Mouse (Mus musculus): ENCODE measurements around the gene Flot1. TPM values are rescaled to one million over a fixed set of nuclear protein-coding genes. Genes with fewer than 3 reads are reported as not detected.

Gene Flot1
- total and polyA plus RNA-seq, 3 experiments = 38.1 to 64.1 TPM; not detected in 1

DNA sequence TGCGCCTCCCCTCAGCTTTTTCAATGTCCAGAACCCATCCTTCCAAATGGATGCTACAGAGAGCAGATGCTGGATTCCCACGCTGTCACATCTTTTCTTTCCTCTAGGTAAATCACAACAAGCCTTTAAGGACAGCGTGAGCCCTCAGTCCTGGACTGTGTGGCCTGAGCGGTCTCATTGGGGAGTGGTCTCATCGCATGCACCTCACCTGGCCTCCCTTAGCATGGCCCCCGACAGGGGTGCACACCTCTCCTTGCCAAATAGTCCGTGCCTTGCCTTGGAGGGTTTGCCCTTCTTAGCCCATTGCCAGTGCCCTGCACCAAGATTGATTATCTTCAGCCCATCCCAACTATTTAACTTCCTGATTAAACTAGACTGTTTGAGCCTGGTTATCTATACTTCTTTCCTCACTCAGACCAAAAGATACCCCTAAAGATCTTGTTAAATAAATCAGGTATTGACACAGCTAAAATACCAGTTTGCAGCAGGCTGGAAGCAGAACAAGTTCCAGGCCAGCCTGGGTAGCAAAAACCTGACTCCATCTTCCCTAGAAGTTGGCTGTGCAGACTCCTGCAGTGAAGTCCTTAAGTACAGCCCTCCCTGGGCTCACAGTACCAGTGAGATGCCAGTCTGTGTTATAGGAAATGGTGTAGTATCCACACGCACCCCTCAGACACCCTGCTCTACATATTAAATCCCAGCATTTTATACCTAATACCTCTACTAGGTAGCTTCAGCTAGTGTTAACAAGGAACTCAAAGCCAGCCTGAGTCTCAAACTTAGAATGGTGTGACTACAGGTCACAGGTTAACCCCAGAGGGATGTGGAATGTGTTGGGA, 9.6 kb downstream of the Flot1 start:
- Histone ChIP-seq H3K36me3 (ENCODE audit: control insufficient read depth in 1 of 2, insufficient read depth in 2 of 2, low read length in 2 of 2) (peaks cover 12 to 33% of the 10 kb centered on the region in 2 experiments), H3K4me3 (ENCODE audit: control insufficient read depth in 1 of 2, insufficient read depth in 1 of 2, low read depth in 2 of 2, low read length in 2 of 2) (no peak overlapping the region), H3K79me2 (ENCODE audit: control insufficient read depth, insufficient read depth, low read length, poor library complexity) (peaks cover 29% of the 10 kb centered on the region), H3K27ac (ENCODE audit: control insufficient read depth, low read depth, low read length) (peak overlapping the region; percentile 78), H3K27me3 (ENCODE audit: control insufficient read depth in 1 of 2, insufficient read depth in 2 of 2, low read length in 2 of 2) (no peaks in the 10 kb centered on the region), H3K9me3 (replicated peaks; ENCODE audit: insufficient read depth, low read length) (no peaks in the 10 kb centered on the region), H3K4me1 (ENCODE audit: control insufficient read depth in 1 of 2, insufficient read depth in 2 of 2, low read length in 2 of 2) (peaks cover 0 to 38% of the 10 kb centered on the region in 2 experiments; a peak in 3 of 4 replicates), H3K9ac (ENCODE audit: control insufficient read depth, low read depth, low read length, poor library complexity, severe bottlenecking) (0 out of 2 replicates have a peak overlapping the region, but pooled peaks have one; percentile 0)
- no peak for TF ChIP-seq MAFK (IDR thresholded peaks at IDR 0.05; ENCODE audit: borderline replicate concordance, low read depth, low read length)
- TF ChIP-seq HCFC1 (IDR thresholded peaks at IDR 0.05; ENCODE audit: low read depth, low read length) = no peak
- TF ChIP-seq UBTF (IDR thresholded peaks at IDR 0.05; ENCODE audit: borderline replicate concordance, insufficient read depth, low read depth, low read length) = no peak
- TF ChIP-seq MAZ (IDR thresholded peaks at IDR 0.05; ENCODE audit: low read depth, low read length) = no peak
- TF ChIP-seq POLR2AphosphoS5 (IDR thresholded peaks at IDR 0.05; ENCODE audit: borderline replicate concordance, low read depth, low read length) = peak; percentile 69; the same call in 1 of the 2 replicates
- TF ChIP-seq MYB (IDR thresholded peaks at IDR 0.05; ENCODE audit: low read depth, low read length) = no peak
- DNase-seq (ENCODE audit: low read depth, low spot score) = peak; percentile 66

DNA sequence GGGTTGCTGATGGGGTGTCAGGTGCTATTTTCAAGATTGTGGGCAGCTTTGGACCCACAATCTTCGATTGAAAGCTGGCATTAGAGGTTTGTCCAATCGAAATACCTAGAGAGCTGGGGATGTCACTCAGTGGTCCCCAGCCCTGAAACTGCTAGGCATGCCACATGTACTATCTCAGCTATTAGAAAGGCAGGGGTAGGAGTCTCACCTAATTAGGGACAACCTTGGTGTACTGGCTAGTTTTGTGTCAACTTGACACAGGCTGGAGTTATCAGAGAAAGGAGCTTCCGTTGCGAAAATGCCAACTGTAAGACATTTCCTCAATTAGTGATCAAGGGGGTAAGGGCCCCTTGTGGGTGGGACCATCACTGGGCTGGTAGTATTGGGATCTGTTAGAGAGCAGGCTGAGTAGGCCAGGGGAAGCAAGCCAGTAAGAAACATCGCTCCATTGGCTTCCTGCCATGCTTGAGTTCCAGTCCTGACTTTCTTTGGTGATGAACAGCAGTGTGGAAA, 10.3 kb downstream of the Flot1 start:
- peaks cover 11 to 33% of the 10 kb centered on the region in 2 experiments for H3K36me3 ChIP-seq (ENCODE audit: control insufficient read depth in 1 of 2, insufficient read depth in 2 of 2, low read length in 2 of 2)
- peaks cover 34% of the 10 kb centered on the region for H3K79me2 ChIP-seq (ENCODE audit: control insufficient read depth, insufficient read depth, low read length, poor library complexity)
- no peaks in the 10 kb centered on the region for H3K9me3 ChIP-seq (replicated peaks; ENCODE audit: insufficient read depth, low read length)
- peaks cover 0 to 38% of the 10 kb centered on the region in 2 experiments; a peak in 3 of 4 replicates for H3K4me1 ChIP-seq (ENCODE audit: control insufficient read depth in 1 of 2, insufficient read depth in 2 of 2, low read length in 2 of 2)
- H3K4me3 ChIP-seq (ENCODE audit: control insufficient read depth in 1 of 2, insufficient read depth in 1 of 2, low read depth in 2 of 2, low read length in 2 of 2) = no peak overlapping the region
- H3K27me3 ChIP-seq (ENCODE audit: control insufficient read depth in 1 of 2, insufficient read depth in 2 of 2, low read length in 2 of 2) = no peaks in the 10 kb centered on the region
- 0 out of 2 replicates have a peak overlapping the region, but pooled peaks have one; percentile 0 for H3K9ac ChIP-seq (ENCODE audit: control insufficient read depth, low read depth, low read length, poor library complexity, severe bottlenecking)
- DNase-seq (ENCODE audit: low read depth, low spot score) = peak; percentile 94
- peak overlapping the region; percentile 78 for H3K27ac ChIP-seq (ENCODE audit: control insufficient read depth, low read depth, low read length)
- TF ChIP-seq POLR2A (IDR thresholded peaks at IDR 0.05; ENCODE audit: control insufficient read depth in 1 of 2, insufficient read depth in 1 of 2, low read depth in 1 of 2, low read length in 2 of 2, poor library complexity in 1 of 2) (peak; percentile 32 to 74; a peak in 3 of 4 replicates), TCF12 (IDR thresholded peaks at IDR 0.05; ENCODE audit: low read depth, low read length) (no peak), GATA1 (IDR thresholded peaks at IDR 0.05; ENCODE audit: low read depth, low read length) (peak; percentile 73), TBP (IDR thresholded peaks at IDR 0.05; ENCODE audit: low read depth, low read length) (peak; percentile 28; the same call in 1 of the 2 replicates), POLR2AphosphoS5 (IDR thresholded peaks at IDR 0.05; ENCODE audit: borderline replicate concordance, low read depth, low read length) (0 out of 2 replicates have a peak, but pooled peaks have one; percentile 67), ZNF384 (IDR thresholded peaks at IDR 0.05; ENCODE audit: low read depth, low read length) (no peak), CHD2 (IDR thresholded peaks at IDR 0.05; ENCODE audit: low read length) (no peak), KAT2A (conservative IDR thresholded peaks at IDR 0.05; ENCODE audit: low read depth, low read length) (no peak), USF1 (IDR thresholded peaks at IDR 0.05; ENCODE audit: low read depth, low read length) (no peak), CTCF (IDR thresholded peaks at IDR 0.05 in 2 of 3, conservative IDR thresholded peaks at IDR 0.05 in 1 of 3; ENCODE audit: control insufficient read depth in 1 of 3, insufficient read depth in 1 of 3, low read depth in 2 of 3, low read length in 3 of 3, poor library complexity in 1 of 3, severe bottlenecking in 1 of 3) (no peak), MXI1 (IDR thresholded peaks at IDR 0.05; ENCODE audit: low read depth, low read length) (no peak), BHLHE40 (IDR thresholded peaks at IDR 0.05; ENCODE audit: borderline replicate concordance, low read depth, low read length) (no peak), MAFK (IDR thresholded peaks at IDR 0.05; ENCODE audit: borderline replicate concordance, low read depth, low read length) (no peak), SIN3A (IDR thresholded peaks at IDR 0.05; ENCODE audit: low read length) (no peak), JUND (IDR thresholded peaks at IDR 0.05; ENCODE audit: low read depth, low read length) (no peak), MYC (IDR thresholded peaks at IDR 0.05; ENCODE audit: low read depth, low read length) (no peak), CHD1 (IDR thresholded peaks at IDR 0.05; ENCODE audit: low read depth, low read length) (no peak)
